Mouse (Mus musculus): ENCODE data around the gene Colgalt1.

Colgalt1 gene

DNA sequence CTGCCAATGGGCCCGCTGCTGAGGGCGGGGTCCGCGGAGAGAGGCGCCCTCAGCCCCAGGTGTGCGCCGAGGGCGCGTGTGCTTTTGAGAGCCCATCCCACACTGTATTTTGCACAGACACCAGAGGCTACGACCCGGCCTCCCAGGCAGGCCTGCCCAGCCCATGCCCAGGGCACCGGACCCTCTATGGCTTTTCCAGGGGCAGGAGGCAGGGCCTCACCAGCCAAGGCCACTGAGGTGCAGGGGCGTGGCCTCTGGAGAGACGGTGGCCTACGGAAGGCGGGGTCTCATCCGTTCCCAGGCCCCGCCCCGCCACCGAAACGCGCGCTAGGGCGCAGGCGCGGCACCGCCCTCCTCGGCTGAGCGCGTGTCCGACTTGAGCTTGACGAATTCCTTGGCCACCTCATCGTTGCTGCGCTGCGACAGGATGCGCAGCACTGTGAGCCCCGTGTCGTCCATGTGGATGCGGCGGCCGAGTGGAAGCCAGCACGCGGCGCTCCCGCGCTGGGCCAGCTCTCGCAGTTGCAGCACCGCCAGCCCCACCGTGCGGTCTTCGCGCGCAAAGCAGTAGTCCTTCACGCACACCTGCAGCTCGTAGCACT, 18.4 kb downstream of the Colgalt1 start:
- DNase-seq, result peak; percentile 90

GRCm38 (mm10) chr8:71629781-71630212, 19.0 kb downstream of the Colgalt1 start:
- peak; percentile 62 for DNase-seq

DNA sequence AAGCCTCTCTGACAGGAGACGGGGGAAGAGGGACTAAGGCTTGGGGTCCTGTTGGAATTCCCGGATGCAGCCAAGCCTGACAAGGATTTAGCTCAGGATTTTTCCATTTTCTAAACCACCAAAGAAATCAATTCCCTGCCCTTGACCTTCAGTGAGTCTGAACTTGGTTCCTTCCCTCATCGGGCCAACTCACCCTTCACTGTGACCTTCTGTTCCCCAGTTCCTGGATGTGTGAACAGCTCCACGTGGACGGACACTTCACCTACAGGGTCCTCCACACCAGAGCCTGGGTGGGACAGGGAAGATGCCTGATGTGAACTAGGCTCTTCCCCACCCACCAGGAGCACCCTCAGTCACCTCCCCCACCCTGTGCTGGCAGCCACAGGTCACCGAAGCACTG, 20.0 kb downstream of the Colgalt1 start:
- DNase-seq, result no peak

DNA sequence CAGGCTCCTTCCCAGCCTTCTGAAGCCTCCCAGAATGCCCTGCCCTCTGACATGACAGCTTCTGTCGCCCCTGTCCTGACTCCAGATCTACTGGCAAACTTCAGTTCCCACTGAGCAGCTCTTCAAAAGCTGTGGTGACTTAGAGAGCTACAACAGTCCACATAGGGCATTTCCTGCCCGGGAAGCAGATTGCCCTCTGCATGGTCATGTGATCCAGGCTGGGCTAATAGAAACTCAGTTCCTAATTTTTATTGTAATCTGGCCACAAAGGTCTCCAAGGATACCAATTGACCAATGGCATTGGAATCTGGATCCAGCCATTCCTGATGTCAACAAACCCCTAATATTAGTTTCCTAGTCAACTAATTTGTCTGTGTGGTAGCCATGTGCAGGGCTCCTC, 21.1 kb downstream of the Colgalt1 start:
- DNase-seq, result no peak

GRCm38 (mm10) chr8:71633164-71633563, 22.4 kb downstream of the Colgalt1 start:
- DNase-seq, result no peak

DNA sequence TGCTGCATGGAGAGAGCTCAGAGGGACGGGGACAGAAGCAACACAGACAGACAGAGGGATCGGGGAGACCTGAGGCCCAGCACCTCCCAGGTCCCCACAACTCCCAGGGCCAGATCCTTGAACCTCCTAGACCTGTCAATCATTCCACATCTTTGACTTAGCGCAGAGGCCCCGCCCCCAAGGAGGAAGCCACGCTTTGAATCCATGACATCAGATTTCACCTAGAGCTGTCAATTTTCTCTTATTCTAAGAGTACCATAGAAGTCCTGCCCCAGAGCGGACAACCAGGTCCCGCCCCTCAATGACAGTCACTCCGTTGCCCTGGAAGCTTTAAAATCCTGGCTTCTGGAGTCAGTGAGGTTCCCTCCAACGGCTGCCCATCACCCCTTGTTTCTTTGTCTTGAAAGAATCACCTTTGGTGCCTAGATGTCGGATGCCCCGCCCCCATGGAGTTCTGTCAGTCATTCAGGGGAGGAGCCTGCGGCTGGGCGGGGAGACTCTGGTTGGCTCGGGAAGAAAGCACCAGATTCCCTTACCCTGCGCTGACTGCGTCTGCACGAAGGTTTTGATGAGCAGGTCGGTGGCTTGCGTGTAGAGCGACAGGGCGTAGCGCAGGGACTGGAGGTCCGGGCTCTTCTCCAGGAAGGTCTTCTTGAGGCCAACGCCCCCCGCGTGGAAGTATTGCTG, 23.3 kb downstream of the Colgalt1 start:
- peak; percentile 44 for DNase-seq

DNA sequence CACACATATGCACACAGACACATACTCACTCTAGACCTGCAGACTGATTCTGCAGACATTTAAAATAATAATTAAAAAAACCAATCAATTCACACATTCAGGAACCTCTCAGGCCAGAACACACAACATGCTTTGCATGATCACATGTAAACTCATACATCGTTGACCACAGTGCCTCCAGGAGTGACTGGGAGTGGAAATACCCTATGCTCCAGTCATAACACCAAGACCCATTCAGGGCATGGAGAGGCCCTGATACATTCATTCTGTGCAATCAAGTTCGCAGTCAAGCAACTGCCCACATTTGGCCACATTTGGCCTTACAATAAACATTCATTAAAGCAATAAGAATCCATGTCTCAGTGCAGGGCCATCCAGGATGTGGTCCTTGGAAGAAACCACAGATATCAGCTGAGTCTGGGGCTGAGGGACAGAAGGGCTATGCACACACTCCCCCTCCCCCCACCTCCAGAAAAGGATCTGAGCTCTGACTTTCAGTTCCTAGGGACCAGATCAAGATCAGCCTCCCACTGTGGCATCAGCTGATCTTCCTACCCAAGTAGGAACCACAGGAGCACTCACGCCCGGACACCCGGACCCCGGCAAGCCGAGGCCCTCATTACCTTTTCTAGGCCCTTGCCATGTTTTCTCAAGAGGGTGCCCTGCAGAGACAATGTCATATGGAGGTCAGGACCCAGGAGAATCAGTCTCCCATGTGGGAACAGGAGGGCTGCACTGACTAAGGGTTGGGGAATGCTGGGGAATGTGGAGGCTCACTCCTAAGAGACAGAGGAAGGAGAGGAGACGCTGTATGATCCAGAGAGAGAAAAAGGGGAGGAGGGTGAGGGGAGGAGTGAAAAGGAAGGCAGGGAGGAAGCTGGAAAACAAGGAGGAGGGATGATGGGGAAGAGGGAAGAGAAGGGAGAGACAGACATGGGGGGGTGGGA, 26.6 kb downstream of the Colgalt1 start:
- DNase-seq, result no peak

DNA sequence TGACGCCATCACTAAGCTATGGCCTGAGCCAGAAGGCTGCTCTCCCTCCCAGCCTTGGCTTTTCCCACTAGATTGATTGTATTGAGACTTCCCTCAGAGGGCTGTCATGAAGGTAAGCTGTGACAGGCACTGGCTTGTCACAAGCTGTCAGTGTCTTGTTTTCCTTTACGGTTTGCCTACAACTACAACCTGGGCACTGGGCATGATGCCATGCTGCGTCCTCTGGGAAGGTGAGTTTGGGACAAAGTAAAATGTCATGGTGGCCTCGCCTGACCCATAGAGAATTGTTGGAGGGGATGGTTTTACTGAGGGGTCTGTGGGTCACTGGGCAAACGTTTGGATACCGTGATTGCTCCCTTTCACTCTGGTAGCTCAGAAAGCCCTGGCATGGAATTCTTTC, 27.5 kb downstream of the Colgalt1 start:
- no peak for DNase-seq

DNA sequence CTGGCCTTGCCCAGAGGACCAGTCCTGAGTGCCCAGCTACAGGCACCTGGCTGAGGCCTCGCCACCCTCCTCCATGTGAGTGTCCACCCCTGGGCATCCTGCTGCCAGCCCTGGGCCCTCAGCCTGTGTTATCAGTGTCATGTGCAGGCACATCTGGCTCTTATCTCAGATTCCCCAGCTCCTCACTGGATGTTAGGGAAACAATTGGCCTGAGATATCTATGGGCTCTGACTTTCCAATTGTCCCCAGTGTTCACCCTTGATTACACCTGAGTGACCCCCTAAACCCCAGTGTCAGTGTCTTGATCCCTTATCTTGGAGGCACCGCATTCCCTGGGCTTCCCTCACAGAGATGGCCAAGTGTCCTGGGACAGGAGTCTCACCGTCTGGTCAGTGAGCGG, 28.5 kb downstream of the Colgalt1 start:
- DNase-seq, result no peak

- DNase-seq, result no peak
Observed at GRCm38 (mm10) chr8:71645510-71645909, 34.7 kb downstream of the Colgalt1 start.

GRCm38 (mm10) chr8:71654600-71654999, 43.8 kb downstream of the Colgalt1 start:
- DNase-seq, result no peak

DNA sequence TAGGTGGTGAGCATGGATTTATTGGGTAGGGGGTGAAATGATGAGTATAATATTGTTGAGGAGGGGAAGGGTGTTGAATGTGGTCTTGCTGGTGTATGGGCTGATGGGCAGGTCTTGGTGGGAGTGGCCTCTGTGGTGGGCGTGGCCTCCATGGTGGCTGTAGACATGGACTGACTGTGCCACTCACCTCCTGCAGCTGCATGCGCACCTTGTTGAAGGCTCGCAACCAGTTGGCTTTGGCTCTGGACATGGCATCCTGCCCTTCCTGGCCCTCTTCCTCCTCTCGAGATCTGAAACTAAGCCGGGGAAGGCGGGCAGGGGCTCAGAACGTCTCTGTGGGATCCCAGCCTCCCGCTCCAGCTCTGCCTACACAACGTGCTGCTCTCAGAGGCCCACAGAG, 47.0 kb downstream of the Colgalt1 start:
- no peak for DNase-seq

GRCm38 (mm10) chr8:71658515-71659049, 47.8 kb downstream of the Colgalt1 start:
- DNase-seq, result no peak

GRCm38 (mm10) chr8:71659751-71660150, 49.0 kb downstream of the Colgalt1 start:
- DNase-seq, result peak; percentile 88

- peak; percentile 88 for DNase-seq
Observed at GRCm38 (mm10) chr8:71660325-71661120, 49.7 kb downstream of the Colgalt1 start.

DNA sequence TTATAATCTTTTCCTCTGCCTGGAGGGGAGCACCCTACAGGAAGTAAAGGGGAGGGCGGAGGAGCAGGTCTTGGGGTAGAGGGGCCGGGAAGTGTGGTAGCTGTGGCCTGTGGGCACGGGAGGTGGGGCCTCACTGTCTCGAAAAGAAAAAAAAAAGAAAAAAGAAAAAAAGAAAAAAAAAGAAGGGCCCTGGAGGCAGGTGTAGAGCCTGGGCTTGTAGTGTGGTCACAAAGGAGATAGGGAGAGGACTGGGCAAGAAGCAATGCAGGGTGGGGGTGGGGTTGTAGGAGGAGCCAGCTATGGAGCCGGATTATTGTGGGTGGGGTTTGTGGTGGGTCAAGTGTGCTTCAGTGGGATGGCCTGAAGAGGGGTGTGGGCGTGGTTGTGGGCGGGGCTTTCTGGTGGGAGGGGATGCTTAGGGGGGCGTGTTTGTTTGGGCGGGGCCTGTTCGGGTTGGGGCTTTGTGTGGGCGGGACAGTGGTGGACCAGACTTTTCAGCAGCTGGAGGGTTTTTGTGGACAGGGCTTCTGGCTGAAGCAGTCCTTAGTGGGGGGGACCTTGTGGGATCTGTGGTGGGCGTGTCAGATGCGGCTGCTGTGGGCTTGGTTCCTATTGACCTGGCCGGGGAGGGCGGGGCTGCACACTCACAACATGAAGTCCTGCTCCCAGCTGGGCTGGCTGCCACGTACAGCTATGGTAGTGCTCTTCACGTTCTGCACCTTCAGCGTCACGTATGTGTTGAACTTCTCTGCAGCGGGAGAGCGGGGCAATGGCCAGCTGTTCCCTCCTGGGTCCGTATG, 54.7 kb downstream of the Colgalt1 start:
- DNase-seq, result peak; percentile 59

DNA sequence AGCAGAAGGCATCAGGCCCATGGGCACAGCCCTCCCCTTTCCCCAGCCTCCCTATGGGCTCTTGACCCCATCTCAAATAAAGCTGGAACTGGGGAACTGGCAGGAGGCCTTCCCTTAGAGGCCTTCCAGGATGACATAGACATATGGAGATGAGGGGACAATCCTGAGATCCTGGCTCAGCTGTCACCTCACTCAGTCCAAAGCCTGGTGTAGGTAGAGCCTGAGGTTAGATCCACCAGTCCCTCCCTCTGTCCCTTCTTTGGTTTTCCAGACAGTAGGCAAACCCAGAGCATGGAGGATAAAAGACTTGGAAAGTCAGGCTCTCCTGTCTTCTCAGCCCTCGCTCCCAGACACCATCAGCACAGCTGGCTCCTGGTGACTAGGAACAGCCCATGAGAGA, 56.1 kb downstream of the Colgalt1 start:
- peak; percentile 57 for DNase-seq

DNA sequence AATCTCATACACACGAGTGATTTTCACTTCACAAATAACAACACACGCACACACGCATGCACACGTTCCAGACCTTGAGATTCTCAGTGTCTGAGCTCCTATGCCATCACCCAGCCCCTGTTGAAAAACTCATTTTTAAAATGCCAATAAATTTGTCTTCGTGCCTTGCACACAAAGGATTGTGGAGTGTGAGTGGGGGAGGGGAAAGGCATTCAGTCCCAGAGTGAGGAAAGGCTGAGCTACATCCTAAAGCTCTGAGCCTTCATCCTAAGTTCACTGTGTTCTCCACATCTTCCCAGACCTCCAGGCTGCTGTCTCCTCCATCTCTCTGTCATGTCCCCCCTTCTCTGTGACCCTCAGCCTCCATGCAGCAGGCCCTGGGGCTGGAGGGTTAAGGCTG, 56.5 kb downstream of the Colgalt1 start:
- peak; percentile 54 for DNase-seq

- DNase-seq, result peak; percentile 63
Observed at GRCm38 (mm10) chr8:71668220-71668975, 57.6 kb downstream of the Colgalt1 start.

- DNase-seq, result peak; percentile 72
Observed at GRCm38 (mm10) chr8:71670198-71670597, 59.4 kb downstream of the Colgalt1 start.
